Mouse (Mus musculus): ENCODE measurements around the gene Ooep.
"Not testable (repeated sequence)": the region's sequence is repeated elsewhere in the genome, so short reads cannot be mapped to it uniquely, and the experiment has no call there.

- peak; percentile 61 for TF ChIP-seq CTCF (IDR thresholded peaks at IDR 0.05; ENCODE audit: control insufficient read depth, insufficient read depth, low read length)
- TF ChIP-seq POLR2A (IDR thresholded peaks at IDR 0.05; ENCODE audit: borderline replicate concordance, control insufficient read depth, low read depth, low read length), result not testable (repeated sequence)
These were observed 38.2 kb downstream of the Ooep start for GRCm38 (mm10) chr9:78340324-78340723.

Measured in bone marrow, adult 2 months (tissue).